Mouse (Mus musculus): Measurements from ENCODE around the gene Szrd1. TPM values are rescaled to one million over a fixed set of nuclear protein-coding genes. Genes with fewer than 3 reads are reported as not detected.

Szrd1 gene
- polyA plus RNA-seq, 1 experiment from 2014 or later = 33.4 TPM

GRCm38 (mm10) chr4:141163729-141164128, 24.2 kb upstream of the Szrd1 start:
- no peak overlapping the region for H3K4me3 ChIP-seq (ENCODE audit: low read depth, low read length)

GRCm38 (mm10) chr4:141161699-141162208, 22.2 kb upstream of the Szrd1 start:
- H3K27me3 ChIP-seq (replicated peaks; ENCODE audit: insufficient read depth, low read length) = no peaks in the 10 kb centered on the region
- H3K4me1 ChIP-seq (ENCODE audit: insufficient read depth, low read depth, low read length) = no peaks in the 10 kb centered on the region

More at GRCm38 (mm10) chr4:141163729-141164128, 24.2 kb upstream of the Szrd1 start:
- no peaks in the 10 kb centered on the region for H3K36me3 ChIP-seq (ENCODE audit: insufficient read depth, low read length)
- H3K4me2 ChIP-seq (replicated peaks; ENCODE audit: low read depth, low read length) = no peak overlapping the region
- H3K4me1 ChIP-seq (ENCODE audit: insufficient read depth, low read depth, low read length) = no peaks in the 10 kb centered on the region
- WGBS = 90% methylated on average over 5 of the region's 5 CpGs
- ATAC-seq = no peak
- H3K9ac ChIP-seq (replicated peaks; ENCODE audit: low read depth) = no peak overlapping the region
- no peak overlapping the region for H3K27ac ChIP-seq (ENCODE audit: low read length)
- no peaks in the 10 kb centered on the region for H3K9me3 ChIP-seq (ENCODE audit: low read length)
- no peaks in the 10 kb centered on the region for H3K27me3 ChIP-seq (replicated peaks; ENCODE audit: insufficient read depth, low read length)
- no peak for DNase-seq (ENCODE audit: low spot score)
- TF ChIP-seq CTCF (IDR thresholded peaks at IDR 0.05) (no peak), EP300 (IDR thresholded peaks at IDR 0.05) (no peak)

GRCm38 (mm10) chr4:141160193-141160592, 20.6 kb upstream of the Szrd1 start:
- Histone ChIP-seq H3K9ac (replicated peaks; ENCODE audit: low read depth) (no peak overlapping the region), H3K4me3 (ENCODE audit: low read depth, low read length) (no peak overlapping the region), H3K27me3 (replicated peaks; ENCODE audit: insufficient read depth, low read length) (no peaks in the 10 kb centered on the region), H3K4me1 (ENCODE audit: insufficient read depth, low read depth, low read length) (no peaks in the 10 kb centered on the region), H3K4me2 (replicated peaks; ENCODE audit: low read depth, low read length) (no peak overlapping the region), H3K9me3 (ENCODE audit: low read length) (no peaks in the 10 kb centered on the region), H3K27ac (ENCODE audit: low read length) (no peak overlapping the region), H3K36me3 (ENCODE audit: insufficient read depth, low read length) (no peaks in the 10 kb centered on the region)
- no peak for TF ChIP-seq CTCF (IDR thresholded peaks at IDR 0.05)
- no peak for TF ChIP-seq EP300 (IDR thresholded peaks at IDR 0.05)
- no peak for ATAC-seq
- no peak for DNase-seq (ENCODE audit: low spot score)
- WGBS = 76% methylated on average over 4 of the region's 4 CpGs

More at GRCm38 (mm10) chr4:141161699-141162208, 22.2 kb upstream of the Szrd1 start:
- no peak for ATAC-seq
- no peak overlapping the region for H3K4me2 ChIP-seq (replicated peaks; ENCODE audit: low read depth, low read length)
- no peak overlapping the region for H3K4me3 ChIP-seq (ENCODE audit: low read depth, low read length)
- no peaks in the 10 kb centered on the region for H3K36me3 ChIP-seq (ENCODE audit: insufficient read depth, low read length)
- WGBS = 73% methylated on average over 6 of the region's 6 CpGs
- H3K9me3 ChIP-seq (ENCODE audit: low read length) = no peaks in the 10 kb centered on the region
- H3K9ac ChIP-seq (replicated peaks; ENCODE audit: low read depth) = no peak overlapping the region
- no peak for TF ChIP-seq CTCF (IDR thresholded peaks at IDR 0.05)
- no peak for TF ChIP-seq EP300 (IDR thresholded peaks at IDR 0.05)
- no peak for DNase-seq (ENCODE audit: low spot score)
- no peak overlapping the region for H3K27ac ChIP-seq (ENCODE audit: low read length)

- H3K36me3 ChIP-seq (ENCODE audit: insufficient read depth, low read length) = no peaks in the 10 kb centered on the region
- ATAC-seq = no peak
- no peaks in the 10 kb centered on the region for H3K27me3 ChIP-seq (replicated peaks; ENCODE audit: insufficient read depth, low read length)
- H3K27ac ChIP-seq (ENCODE audit: low read length) = 0 out of 2 replicates have a peak overlapping the region, but pooled peaks have one; percentile 1
- TF ChIP-seq CTCF (IDR thresholded peaks at IDR 0.05) = no peak
- TF ChIP-seq EP300 (IDR thresholded peaks at IDR 0.05) = no peak
- no peaks in the 10 kb centered on the region for H3K4me1 ChIP-seq (ENCODE audit: insufficient read depth, low read depth, low read length)
- no peak overlapping the region for H3K9ac ChIP-seq (replicated peaks; ENCODE audit: low read depth)
- no peak overlapping the region for H3K4me2 ChIP-seq (replicated peaks; ENCODE audit: low read depth, low read length)
- no peak overlapping the region for H3K4me3 ChIP-seq (ENCODE audit: low read depth, low read length)
- H3K9me3 ChIP-seq (ENCODE audit: low read length) = no peaks in the 10 kb centered on the region
- no peak for DNase-seq (ENCODE audit: low spot score)
- 42% methylated on average over 5 of the region's 5 CpGs for WGBS
Measured at GRCm38 (mm10) chr4:141159666-141160065, 20.1 kb upstream of the Szrd1 start.

GRCm38 (mm10) chr4:141159093-141159492, 19.5 kb upstream of the Szrd1 start:
- ATAC-seq (no peak), DNase-seq (ENCODE audit: low spot score) (no peak)
- Histone ChIP-seq H3K4me1 (ENCODE audit: insufficient read depth, low read depth, low read length) (no peaks in the 10 kb centered on the region), H3K27ac (ENCODE audit: low read length) (no peak overlapping the region), H3K4me2 (replicated peaks; ENCODE audit: low read depth, low read length) (no peak overlapping the region), H3K36me3 (ENCODE audit: insufficient read depth, low read length) (no peaks in the 10 kb centered on the region), H3K9me3 (ENCODE audit: low read length) (no peaks in the 10 kb centered on the region), H3K9ac (replicated peaks; ENCODE audit: low read depth) (no peak overlapping the region), H3K4me3 (ENCODE audit: low read depth, low read length) (no peak overlapping the region), H3K27me3 (replicated peaks; ENCODE audit: insufficient read depth, low read length) (no peaks in the 10 kb centered on the region)
- TF ChIP-seq CTCF (IDR thresholded peaks at IDR 0.05) (no peak), EP300 (IDR thresholded peaks at IDR 0.05) (no peak)
- WGBS = 40% methylated on average over 11 of the region's 11 CpGs

- Histone ChIP-seq H3K4me1 (ENCODE audit: insufficient read depth, low read depth, low read length) (no peaks in the 10 kb centered on the region), H3K27ac (ENCODE audit: low read length) (no peak overlapping the region), H3K4me3 (ENCODE audit: low read depth, low read length) (no peak overlapping the region), H3K9ac (replicated peaks; ENCODE audit: low read depth) (no peak overlapping the region), H3K36me3 (ENCODE audit: insufficient read depth, low read length) (no peaks in the 10 kb centered on the region), H3K4me2 (replicated peaks; ENCODE audit: low read depth, low read length) (no peak overlapping the region), H3K27me3 (replicated peaks; ENCODE audit: insufficient read depth, low read length) (no peaks in the 10 kb centered on the region), H3K9me3 (ENCODE audit: low read length) (no peaks in the 10 kb centered on the region)
- no peak for ATAC-seq
- TF ChIP-seq CTCF (IDR thresholded peaks at IDR 0.05) = no peak
- no peak for TF ChIP-seq EP300 (IDR thresholded peaks at IDR 0.05)
- DNase-seq (ENCODE audit: low spot score) = no peak
- WGBS = 74% methylated on average over 2 of the region's 2 CpGs
Measured at GRCm38 (mm10) chr4:141158609-141159008, 19.0 kb upstream of the Szrd1 start.

- Histone ChIP-seq H3K4me3 (ENCODE audit: low read depth, low read length) (no peak overlapping the region), H3K4me2 (replicated peaks; ENCODE audit: low read depth, low read length) (no peak overlapping the region), H3K9me3 (ENCODE audit: low read length) (no peaks in the 10 kb centered on the region), H3K9ac (replicated peaks; ENCODE audit: low read depth) (no peak overlapping the region), H3K27ac (ENCODE audit: low read length) (no peak overlapping the region), H3K4me1 (ENCODE audit: insufficient read depth, low read depth, low read length) (no peaks in the 10 kb centered on the region), H3K27me3 (replicated peaks; ENCODE audit: insufficient read depth, low read length) (no peaks in the 10 kb centered on the region), H3K36me3 (ENCODE audit: insufficient read depth, low read length) (no peaks in the 10 kb centered on the region)
- no peak for ATAC-seq
- 57% methylated on average over 4 of the region's 4 CpGs for WGBS
- TF ChIP-seq CTCF (IDR thresholded peaks at IDR 0.05) (no peak), EP300 (IDR thresholded peaks at IDR 0.05) (no peak)
- DNase-seq (ENCODE audit: low spot score) = no peak
Measured at GRCm38 (mm10) chr4:141157485-141157884, 17.9 kb upstream of the Szrd1 start.

Data from lung, postnatal 0 days (tissue).